Mouse (Mus musculus) midbrain, embryonic 15.5 days (tissue): ENCODE results near the gene Cpeb1. TPM values are rescaled to one million over a fixed set of nuclear protein-coding genes. Genes with fewer than 3 reads are reported as not detected.

Experiments
- ATAC-seq: fragments of 200-750 bp; cut with Nextera tagmentation; replicated peaks from 2 replicates; pipeline ENCODE4 v1.8.0; 2017; ENCODE audit warnings: moderate TSS enrichment
- H3K27ac ChIP-seq: fragments of 300-500 bp; sonication (generic); 2 replicates; pipeline ENCODE4 v1.5.1; 2015; ENCODE audit warnings: mild to moderate bottlenecking, inconsistent platforms
- H3K27me3 ChIP-seq: fragments of 300-500 bp; sonication (generic); replicated peaks from 2 replicates; pipeline ENCODE4 v1.6.1; 2015; ENCODE audit warnings: inconsistent platforms
- H3K36me3 ChIP-seq: fragments of 300-500 bp; sonication (generic); replicated peaks from 2 replicates; pipeline ENCODE4 v1.6.1; 2015; ENCODE audit warnings: inconsistent platforms
- H3K4me1 ChIP-seq: fragments of 300-500 bp; sonication (generic); 2 replicates; pipeline ENCODE4 v1.6.1; 2015; ENCODE audit warnings: inconsistent platforms
- H3K4me2 ChIP-seq: fragments of 300-500 bp; sonication (generic); 2 replicates; pipeline ENCODE4 v1.6.1; 2015; ENCODE audit warnings: inconsistent platforms, mild to moderate bottlenecking, moderate library complexity
- H3K4me3 ChIP-seq: fragments of 300-500 bp; sonication (generic); 2 replicates; pipeline ENCODE4 v1.5.1; 2015; ENCODE audit warnings: mild to moderate bottlenecking, inconsistent platforms
- H3K9ac ChIP-seq: fragments of 300-500 bp; sonication (generic); 2 replicates; pipeline ENCODE4 v1.6.1; 2015; ENCODE audit warnings: mild to moderate bottlenecking, inconsistent platforms
- H3K9me3 ChIP-seq: fragments of 300-500 bp; sonication (generic); 2 replicates; pipeline ENCODE4 v1.6.1; 2016; ENCODE audit warnings: inconsistent platforms
- WGBS: fragments of 180-500 bp; shearing (Covaris S2); methylation state at CpG from one replicate; pipeline ENCODE4 v1.1.7; 2015; ENCODE audit warnings: mixed read lengths; 5-methylcytosine and 5-hydroxymethylcytosine counted together
- polyA plus RNA-seq: library from polyadenylated mRNA; unstranded; fragments of >200 nt; fragmentation: Nextera tagmentation; extraction: Ambion mirVana; gene quantifications from 2 replicates; pipeline ENCODE4 v1.2.1, GENCODE M21; 2015

The Cpeb1 gene
- polyA plus RNA-seq, 1 experiment from 2014 or later: 5.1 TPM

DNA sequence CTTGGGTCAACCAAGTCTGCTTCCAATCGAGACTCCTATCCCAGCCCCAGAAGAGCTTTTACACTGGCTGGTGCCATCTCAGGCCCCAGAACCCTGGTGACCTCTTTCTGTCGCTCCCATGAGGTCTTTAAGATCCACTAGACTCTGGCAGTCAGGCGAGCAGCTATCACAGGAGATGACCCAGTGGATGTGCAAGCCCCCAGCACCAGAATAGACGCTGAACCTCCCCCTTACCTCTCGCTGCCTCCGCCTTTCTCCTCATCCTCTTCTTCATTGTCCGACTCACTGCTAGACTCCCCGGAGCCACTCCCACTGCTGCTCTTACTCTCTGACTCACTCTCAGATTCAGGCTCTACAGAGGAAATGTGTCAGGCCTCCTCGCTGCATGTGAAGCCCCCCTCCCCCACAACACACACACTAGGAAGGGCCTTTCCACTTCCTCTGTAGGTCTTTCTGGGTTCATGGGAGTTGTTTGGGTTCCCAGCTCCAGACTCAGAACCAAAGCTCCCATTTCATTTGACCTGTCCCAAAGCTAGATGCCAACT lies 9.7 kb upstream of the Cpeb1 start:
- 82% methylated on average over 9 of the region's 9 CpGs for WGBS
- H3K36me3 ChIP-seq: peaks cover 52% of the 10 kb centered on the region
- ATAC-seq: no peak

DNA sequence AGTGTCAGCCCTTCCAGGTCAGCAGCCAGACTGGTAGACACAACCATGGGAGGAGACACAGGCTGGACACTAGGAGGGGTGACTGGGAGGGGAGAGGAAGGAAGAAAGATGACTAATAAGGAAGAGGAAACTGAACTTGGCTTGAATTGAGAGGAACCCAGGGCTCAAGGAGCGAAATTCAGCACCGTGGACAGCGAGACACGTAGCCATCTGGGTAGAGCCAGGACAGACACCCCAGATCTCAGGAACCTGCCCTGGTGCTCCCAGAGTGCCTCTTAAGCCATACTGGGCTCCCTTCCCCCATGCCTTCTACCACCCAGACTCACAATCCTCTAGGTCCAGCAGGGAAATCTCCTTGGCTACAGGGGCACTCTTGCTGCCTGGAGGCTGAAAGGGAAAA lies 8.9 kb upstream of the Cpeb1 start:
- no peak for ATAC-seq
- no peaks in the 10 kb centered on the region for H3K27me3 ChIP-seq
- no peak overlapping the region for H3K9ac ChIP-seq
- peaks cover 53% of the 10 kb centered on the region for H3K36me3 ChIP-seq
- no peaks in the 10 kb centered on the region for H3K4me1 ChIP-seq
- WGBS: 7% methylated on average over 4 of the region's 4 CpGs
- no peak overlapping the region for H3K4me2 ChIP-seq
- no peaks in the 10 kb centered on the region for H3K9me3 ChIP-seq
- H3K27ac ChIP-seq: no peak overlapping the region
- no peak overlapping the region for H3K4me3 ChIP-seq

More for the DNA sequence above, 9.7 kb upstream of the Cpeb1 start:
- H3K4me1 ChIP-seq: no peaks in the 10 kb centered on the region
- no peak overlapping the region for H3K4me2 ChIP-seq
- no peaks in the 10 kb centered on the region for H3K27me3 ChIP-seq
- H3K9ac ChIP-seq: no peak overlapping the region
- no peaks in the 10 kb centered on the region for H3K9me3 ChIP-seq
- no peak overlapping the region for H3K27ac ChIP-seq
- no peak overlapping the region for H3K4me3 ChIP-seq

GRCm38 (mm10) chr7:81462815-81463214 lies 7.5 kb upstream of the Cpeb1 start:
- H3K4me3 ChIP-seq: no peak overlapping the region
- H3K36me3 ChIP-seq: peaks cover 53% of the 10 kb centered on the region
- H3K4me1 ChIP-seq: no peaks in the 10 kb centered on the region
- H3K27me3 ChIP-seq: no peaks in the 10 kb centered on the region
- ATAC-seq: no peak
- no peak overlapping the region for H3K9ac ChIP-seq
- no peak overlapping the region for H3K4me2 ChIP-seq
- WGBS: 73% methylated on average over 3 of the region's 3 CpGs
- H3K27ac ChIP-seq: no peak overlapping the region
- H3K9me3 ChIP-seq: no peaks in the 10 kb centered on the region

DNA sequence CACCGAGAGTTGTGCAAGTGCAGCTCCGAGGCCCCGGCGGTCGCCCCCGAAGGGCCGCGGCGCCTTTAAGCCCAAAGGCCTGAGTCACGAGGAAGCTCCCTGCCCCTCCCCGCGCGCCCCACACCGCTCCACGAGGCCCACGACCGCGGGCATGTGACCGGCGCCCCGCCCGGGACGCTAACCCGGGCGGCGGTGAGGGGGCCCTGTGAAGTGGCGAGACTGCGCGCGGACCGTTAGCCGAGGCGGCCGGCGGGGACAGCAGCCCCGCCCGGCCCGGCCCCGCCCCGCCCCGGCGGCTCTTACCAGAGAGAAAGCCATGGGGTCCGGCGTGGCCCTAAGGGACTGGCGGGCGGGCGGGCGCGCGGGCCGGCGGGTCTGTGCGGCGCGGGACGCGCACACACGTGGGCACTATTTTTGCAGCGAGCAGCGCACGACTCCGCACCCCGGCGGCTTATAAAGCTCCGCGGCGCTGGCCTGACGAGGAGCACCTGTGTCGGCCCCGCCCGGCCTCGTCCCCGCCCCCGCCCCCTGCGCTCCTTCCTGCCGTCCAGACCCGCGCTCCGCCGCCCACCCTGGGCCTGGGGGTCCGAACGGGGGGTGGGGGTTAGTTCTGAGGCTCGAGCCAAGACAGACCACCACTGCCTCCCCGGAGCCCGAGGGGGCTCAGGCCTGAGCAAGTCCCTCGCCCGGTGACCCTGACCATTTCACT lies 780 bp downstream of the Cpeb1 start:
- Histone ChIP-seq H3K9me3 (no peaks in the 10 kb centered on the region), H3K27me3 (peaks cover 58% of the 10 kb centered on the region), H3K4me2 (peak overlapping the region; percentile 96), H3K9ac (peak overlapping the region; percentile 46), H3K4me1 (peaks cover 27% of the 10 kb centered on the region), H3K36me3 (no peaks in the 10 kb centered on the region), H3K27ac (no peak overlapping the region), H3K4me3 (peak overlapping the region; percentile 50)
- WGBS: under 1% methylated on average over 75 of the region's 87 CpGs
- peak; percentile 60 for ATAC-seq

- WGBS: 2% methylated on average over 82 of the region's 84 CpGs
- H3K27me3 ChIP-seq: peaks cover 59% of the 10 kb centered on the region
These were observed 1.6 kb downstream of the Cpeb1 start for GRCm38 (mm10) chr7:81453443-81454274.

DNA sequence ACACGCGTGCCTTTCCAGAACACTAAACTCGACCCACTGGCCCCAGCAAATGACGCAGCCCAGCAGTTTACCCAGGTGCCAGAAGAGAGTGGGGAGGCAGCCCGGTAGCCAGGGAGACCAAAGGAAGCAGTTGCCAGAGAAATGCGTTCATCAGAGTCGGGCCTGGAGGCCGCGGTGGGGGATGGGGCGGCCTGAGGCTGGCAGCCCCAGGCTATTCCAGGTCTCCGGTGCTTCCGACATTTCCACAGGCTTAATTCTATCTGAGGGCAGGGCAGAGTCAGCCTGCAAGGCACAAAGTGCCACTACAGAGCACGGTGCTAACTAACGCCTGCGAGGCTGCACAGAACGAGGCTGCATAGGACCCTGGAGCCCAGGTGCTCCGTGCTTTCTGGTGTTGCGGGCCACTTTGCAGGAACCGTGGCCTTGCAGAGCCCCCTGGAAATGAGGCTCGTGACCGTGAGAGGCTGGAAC lies 2.3 kb downstream of the Cpeb1 start:
- 2% methylated on average over 21 of the region's 21 CpGs for WGBS
- ATAC-seq: peak; percentile 37
- Histone ChIP-seq H3K27me3 (peaks cover 59% of the 10 kb centered on the region), H3K27ac (no peak overlapping the region), H3K4me2 (peak overlapping the region; percentile 96), H3K4me3 (peak overlapping the region; percentile 50), H3K4me1 (peaks cover 27% of the 10 kb centered on the region), H3K9me3 (no peaks in the 10 kb centered on the region), H3K9ac (0 out of 2 replicates have a peak overlapping the region, but pooled peaks have one; percentile 4), H3K36me3 (no peaks in the 10 kb centered on the region)

More at GRCm38 (mm10) chr7:81453443-81454274, 1.6 kb downstream of the Cpeb1 start:
- Histone ChIP-seq H3K9me3 (no peaks in the 10 kb centered on the region), H3K9ac (0 out of 2 replicates have a peak overlapping the region, but pooled peaks have one; percentile 46), H3K27ac (no peak overlapping the region), H3K4me1 (peaks cover 27% of the 10 kb centered on the region), H3K4me2 (peak overlapping the region; percentile 96), H3K36me3 (no peaks in the 10 kb centered on the region), H3K4me3 (peak overlapping the region; percentile 50)
- peak; percentile 45 for ATAC-seq

DNA sequence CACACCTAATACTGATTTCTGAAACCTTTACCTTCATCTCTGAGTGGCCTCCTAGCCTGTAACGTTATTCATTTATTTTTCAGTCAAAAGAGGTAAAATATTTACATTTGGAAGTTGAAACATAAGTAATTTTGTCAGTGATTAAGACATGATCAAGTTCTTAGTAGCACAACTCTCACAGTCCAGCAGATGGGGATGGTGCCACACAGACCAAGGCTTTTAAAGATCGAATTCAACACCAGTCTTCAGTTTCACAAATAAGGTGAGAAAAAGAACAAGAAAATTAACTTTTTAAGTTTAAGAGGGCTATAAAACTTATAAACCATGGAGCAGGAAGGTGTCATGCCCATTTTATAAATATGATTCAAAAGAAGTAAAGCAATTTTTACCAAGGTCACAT lies 56.3 kb downstream of the Cpeb1 start:
- Histone ChIP-seq H3K4me1 (no peaks in the 10 kb centered on the region), H3K9ac (no peak overlapping the region), H3K27ac (no peak overlapping the region), H3K4me2 (no peak overlapping the region), H3K9me3 (no peaks in the 10 kb centered on the region), H3K4me3 (no peak overlapping the region), H3K36me3 (no peaks in the 10 kb centered on the region), H3K27me3 (no peaks in the 10 kb centered on the region)
- WGBS: 47% methylated on average over 2 of the region's 2 CpGs
- ATAC-seq: no peak

DNA sequence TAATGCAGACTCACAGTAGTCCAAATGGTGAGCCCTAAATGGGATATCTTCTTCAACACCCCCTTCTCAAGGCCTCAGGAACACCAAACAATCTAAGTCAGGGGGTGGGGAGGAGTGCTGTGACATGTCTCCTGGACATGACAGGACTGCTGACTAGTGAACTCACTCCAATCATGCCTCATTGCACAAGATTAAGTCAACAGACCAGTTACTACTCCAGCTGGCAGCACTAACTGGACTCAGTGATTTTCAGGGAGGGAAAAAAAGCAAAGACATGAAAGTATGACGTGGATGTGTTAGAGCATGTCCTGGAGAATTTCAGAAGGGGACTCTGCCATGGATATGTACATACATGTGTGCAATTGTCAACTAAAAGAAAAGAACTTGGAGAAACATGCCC lies 75.9 kb downstream of the Cpeb1 start:
- Histone ChIP-seq H3K27me3 (no peaks in the 10 kb centered on the region), H3K9me3 (no peaks in the 10 kb centered on the region), H3K36me3 (no peaks in the 10 kb centered on the region), H3K4me2 (no peak overlapping the region), H3K4me3 (no peak overlapping the region), H3K4me1 (no peaks in the 10 kb centered on the region), H3K27ac (no peak overlapping the region), H3K9ac (no peak overlapping the region)
- WGBS: 81% methylated on average over 1 of the region's 1 CpGs
- ATAC-seq: no peak

DNA sequence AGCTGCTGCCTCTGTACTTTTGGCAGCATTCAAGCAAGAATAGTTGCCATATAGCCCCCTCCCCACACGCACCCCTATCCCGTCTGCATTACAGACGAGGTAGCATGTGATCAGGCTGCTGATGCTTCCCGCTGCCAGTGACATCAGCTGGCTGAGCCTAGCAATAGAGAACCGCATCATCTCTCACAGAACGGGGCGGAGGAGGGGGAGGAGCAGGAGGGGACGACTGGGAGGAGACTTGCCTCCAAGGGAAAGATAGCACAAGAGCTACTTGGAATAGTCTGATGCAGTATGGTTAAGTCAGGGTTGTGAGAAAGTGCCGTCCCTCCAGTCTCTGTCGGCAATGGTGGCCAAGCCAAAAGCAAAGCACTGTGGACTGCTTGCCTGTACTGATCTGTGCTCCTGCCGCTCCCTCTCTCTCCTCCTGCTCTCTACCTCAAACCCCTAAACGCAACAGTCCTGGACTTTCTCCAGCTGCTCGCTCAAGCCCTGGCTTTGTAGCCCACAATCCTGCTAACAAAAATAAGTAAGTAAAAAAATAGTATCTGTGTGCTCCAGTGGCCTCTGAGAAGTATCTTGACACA lies 82.8 kb downstream of the Cpeb1 start:
- Histone ChIP-seq H3K36me3 (no peaks in the 10 kb centered on the region), H3K27me3 (no peaks in the 10 kb centered on the region), H3K4me3 (peak overlapping the region; percentile 34), H3K9me3 (no peaks in the 10 kb centered on the region), H3K4me2 (peak overlapping the region; percentile 71), H3K9ac (peak overlapping the region; percentile 47), H3K4me1 (peaks cover 12% of the 10 kb centered on the region), H3K27ac (0 out of 2 replicates have a peak overlapping the region, but pooled peaks have one; percentile 21)
- WGBS: 3% methylated on average over 13 of the region's 13 CpGs
- peak; percentile 98 for ATAC-seq

DNA sequence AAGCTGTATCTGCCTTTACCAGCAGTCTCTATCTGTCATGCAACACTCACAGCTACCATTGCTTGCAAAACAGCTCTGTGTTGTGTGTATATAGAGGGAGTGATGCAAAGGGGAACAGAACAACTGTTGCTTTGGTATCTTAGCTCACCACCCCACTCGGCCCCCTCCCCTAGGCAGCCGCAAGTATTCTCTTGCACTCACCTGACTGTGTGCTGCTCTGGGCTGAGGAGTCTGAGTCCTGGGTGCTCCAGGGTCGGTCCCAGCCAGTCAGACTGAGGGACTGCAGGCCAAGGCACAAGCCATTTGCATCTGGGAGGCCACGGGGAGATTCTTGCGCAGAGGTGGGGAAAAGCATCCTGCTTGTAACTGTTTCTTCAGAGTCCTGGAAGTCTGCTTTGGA lies 83.5 kb downstream of the Cpeb1 start:
- no peaks in the 10 kb centered on the region for H3K36me3 ChIP-seq
- H3K27me3 ChIP-seq: no peaks in the 10 kb centered on the region
- H3K4me2 ChIP-seq: peak overlapping the region; percentile 71
- H3K27ac ChIP-seq: no peak overlapping the region
- peak overlapping the region; percentile 34 for H3K4me3 ChIP-seq
- peak overlapping the region; percentile 47; the same call in 1 of the 2 replicates for H3K9ac ChIP-seq
- peak; percentile 79 for ATAC-seq
- 19% methylated on average over 5 of the region's 5 CpGs for WGBS
- no peaks in the 10 kb centered on the region for H3K9me3 ChIP-seq
- H3K4me1 ChIP-seq: peaks cover 12% of the 10 kb centered on the region

DNA sequence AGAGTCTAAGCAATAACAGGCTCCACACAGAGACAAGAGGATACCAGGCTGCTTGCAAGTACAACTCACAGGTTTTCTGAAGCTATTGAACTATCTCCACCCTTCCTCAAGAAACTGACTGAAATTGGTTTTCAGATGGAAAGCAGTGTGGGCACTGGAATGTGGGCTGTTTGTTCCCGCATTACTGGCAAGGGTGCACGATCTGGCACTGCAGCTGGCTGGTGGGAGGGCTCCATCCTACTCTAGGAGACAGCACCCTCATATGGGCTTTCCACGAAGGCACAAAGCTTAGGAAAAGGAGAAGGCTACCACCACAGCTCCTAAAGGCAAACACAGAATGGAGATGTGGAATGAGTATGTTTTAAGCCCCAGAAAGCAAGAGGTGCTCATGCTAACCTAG lies 85.5 kb downstream of the Cpeb1 start:
- H3K36me3 ChIP-seq: no peaks in the 10 kb centered on the region
- peaks cover 12% of the 10 kb centered on the region for H3K4me1 ChIP-seq
- no peak overlapping the region for H3K27ac ChIP-seq
- H3K27me3 ChIP-seq: no peaks in the 10 kb centered on the region
- no peak for ATAC-seq
- H3K4me3 ChIP-seq: no peak overlapping the region
- WGBS: 71% methylated on average over 3 of the region's 3 CpGs
- no peak overlapping the region for H3K9ac ChIP-seq
- H3K4me2 ChIP-seq: no peak overlapping the region
- no peaks in the 10 kb centered on the region for H3K9me3 ChIP-seq

- Histone ChIP-seq H3K36me3 (no peaks in the 10 kb centered on the region), H3K9me3 (no peaks in the 10 kb centered on the region), H3K4me2 (no peak overlapping the region), H3K4me1 (peaks cover 12% of the 10 kb centered on the region), H3K27ac (no peak overlapping the region), H3K4me3 (no peak overlapping the region), H3K9ac (no peak overlapping the region), H3K27me3 (no peaks in the 10 kb centered on the region)
- no peak for ATAC-seq
- WGBS: 72% methylated on average over 3 of the region's 3 CpGs
These were observed 87.3 kb downstream of the Cpeb1 start for GRCm38 (mm10) chr7:81367946-81368345.
